Mouse (Mus musculus) midbrain, embryonic 10.5 days (tissue): ENCODE data around the gene Micu1. TPM values are rescaled to one million over a fixed set of nuclear protein-coding genes. Genes with fewer than 3 reads are reported as not detected.

Source experiments
- DNase-seq: peaks from one replicate; pipeline ENCODE4 v3.0.0-alpha.2; 2017; ENCODE audit warnings: low spot score
- H3K27ac ChIP-seq: fragments of 300-500 bp; sonication (generic); replicated peaks from 2 replicates; pipeline ENCODE4 v1.5.1; 2016; ENCODE audit warnings: mild to moderate bottlenecking
- H3K27me3 ChIP-seq: fragments of 300-500 bp; sonication (generic); 2 replicates; pipeline ENCODE4 v1.6.1; 2016; ENCODE audit warnings: low read depth, mild to moderate bottlenecking; ENCODE audit not compliant: poor library complexity, severe bottlenecking
- H3K36me3 ChIP-seq: fragments of 300-500 bp; sonication (generic); 2 replicates; pipeline ENCODE4 v1.6.1; 2016; ENCODE audit warnings: mild to moderate bottlenecking, moderate library complexity
- H3K4me1 ChIP-seq: fragments of 300-500 bp; sonication (generic); 2 replicates; pipeline ENCODE4 v1.6.1; 2016
- H3K4me3 ChIP-seq: fragments of 300-500 bp; sonication (generic); 2 replicates; pipeline ENCODE4 v1.5.1; 2016; ENCODE audit warnings: mild to moderate bottlenecking, moderate library complexity
- H3K9me3 ChIP-seq: fragments of 300-500 bp; sonication (generic); replicated peaks from 2 replicates; pipeline ENCODE4 v1.6.1; 2016; ENCODE audit warnings: mild to moderate bottlenecking
- WGBS: fragments of 180-500 bp; shearing (Covaris S2); methylation state at CpG from one replicate; pipeline ENCODE4 v1.1.7; 2016; 5-methylcytosine and 5-hydroxymethylcytosine counted together
- polyA plus RNA-seq: library from polyadenylated mRNA; unstranded; fragments of >200 nt; fragmentation: Nextera tagmentation; extraction: Ambion mirVana; gene quantifications from 2 replicates; pipeline ENCODE4 v1.2.1, GENCODE M21; 2016

The Micu1 gene
- polyA plus RNA-seq, 1 experiment from 2014 or later = 58.1 TPM

DNA sequence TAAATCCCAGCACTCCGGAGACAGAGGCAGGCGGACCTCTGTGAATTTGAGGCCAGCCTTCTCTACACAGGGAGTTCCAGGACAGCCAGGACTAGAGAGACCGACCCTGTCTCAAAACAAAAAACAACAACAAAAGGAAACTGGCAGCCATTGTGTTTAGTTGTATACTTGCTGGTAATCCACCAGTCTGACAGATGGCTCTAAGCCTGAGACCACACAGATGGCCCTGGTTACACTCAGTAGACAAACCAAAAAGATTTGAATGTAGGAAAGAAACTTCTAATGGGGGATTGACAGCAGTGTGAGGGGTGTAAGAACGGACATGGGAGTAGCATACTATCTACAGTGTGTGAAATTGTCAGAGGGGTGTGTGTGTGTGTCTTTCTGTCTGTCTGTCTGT, 27.6 kb downstream of the Micu1 start:
- no peak for DNase-seq
- H3K9me3 ChIP-seq = no peaks in the 10 kb centered on the region
- H3K36me3 ChIP-seq = peaks cover 24% of the 10 kb centered on the region
- 53% methylated on average over 4 of the region's 4 CpGs for whole genome bisulfite sequencing
- H3K4me1 ChIP-seq = peaks cover 23% of the 10 kb centered on the region
- H3K27me3 ChIP-seq = no peaks in the 10 kb centered on the region
- no peak overlapping the region for H3K4me3 ChIP-seq
- H3K27ac ChIP-seq = peak overlapping the region; percentile 38; the same call in 1 of the 2 replicates

DNA sequence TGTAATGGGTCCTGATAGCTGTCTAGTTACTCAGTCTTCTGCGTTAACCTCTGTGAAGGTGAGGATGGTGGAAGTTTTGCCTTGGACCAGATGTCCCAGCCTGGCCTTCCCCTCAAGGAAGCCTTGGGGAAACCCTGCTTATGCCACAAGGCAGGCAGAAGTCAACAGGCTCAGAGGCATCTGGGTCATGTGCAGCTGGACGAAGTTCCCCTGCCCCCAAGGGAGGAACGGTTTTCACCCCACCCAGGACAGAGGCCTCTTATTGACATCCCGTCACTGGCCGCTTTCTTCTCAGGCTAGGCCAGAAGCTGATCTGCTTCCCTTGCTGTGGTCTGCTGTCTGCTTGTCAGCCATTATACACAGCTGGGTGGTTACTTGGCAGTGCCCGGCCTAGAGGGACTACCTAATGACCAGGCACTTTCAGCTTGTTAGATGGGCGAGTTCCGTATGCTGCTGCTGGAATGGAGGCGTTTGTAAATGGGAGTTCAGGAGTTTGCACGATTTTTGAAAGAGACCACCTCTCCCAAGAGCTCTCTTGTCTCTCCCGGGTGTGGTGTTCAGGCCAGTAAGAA, 33.8 kb downstream of the Micu1 start:
- Histone ChIP-seq H3K9me3 (no peaks in the 10 kb centered on the region), H3K27me3 (no peaks in the 10 kb centered on the region), H3K36me3 (peaks cover 31% of the 10 kb centered on the region), H3K4me1 (no peaks in the 10 kb centered on the region), H3K27ac (no peak overlapping the region), H3K4me3 (no peak overlapping the region)
- 85% methylated on average over 11 of the region's 11 CpGs for WGBS
- no peak for DNase-seq

GRCm38 (mm10) chr10:59741448-59741847, 39.2 kb downstream of the Micu1 start:
- DNase-seq = no peak
- Histone ChIP-seq H3K4me1 (peaks cover 2% of the 10 kb centered on the region), H3K27ac (no peak overlapping the region), H3K27me3 (no peaks in the 10 kb centered on the region), H3K36me3 (peaks cover 24% of the 10 kb centered on the region), H3K9me3 (no peaks in the 10 kb centered on the region), H3K4me3 (no peak overlapping the region)
- WGBS = 76% methylated on average over 4 of the region's 4 CpGs

DNA sequence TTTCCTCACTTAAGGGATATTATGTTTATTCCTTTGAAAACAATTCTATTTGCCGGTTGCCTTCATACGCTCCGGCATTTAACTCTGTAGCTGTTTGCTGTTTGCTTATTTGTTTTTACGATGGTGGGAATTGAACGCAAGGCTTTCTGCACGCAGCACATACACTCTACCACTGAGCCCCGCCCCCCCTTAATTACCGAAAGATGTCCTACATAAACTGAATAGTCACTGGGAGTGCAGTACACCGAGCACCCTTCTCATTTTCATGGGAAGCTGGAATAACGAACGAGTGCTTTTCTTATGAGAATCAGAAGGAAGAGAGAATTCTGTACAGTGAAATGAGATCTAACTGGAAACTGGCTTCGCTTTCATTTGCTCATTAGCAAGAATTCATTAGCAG, 41.1 kb downstream of the Micu1 start:
- H3K4me3 ChIP-seq = no peak overlapping the region
- H3K4me1 ChIP-seq = peaks cover 11% of the 10 kb centered on the region
- no peak for DNase-seq
- 94% methylated on average over 12 of the region's 12 CpGs for WGBS
- H3K27me3 ChIP-seq = no peaks in the 10 kb centered on the region
- H3K27ac ChIP-seq = no peak overlapping the region
- H3K9me3 ChIP-seq = no peaks in the 10 kb centered on the region
- peaks cover 19% of the 10 kb centered on the region for H3K36me3 ChIP-seq

- no peaks in the 10 kb centered on the region for H3K9me3 ChIP-seq
- no peak overlapping the region for H3K27ac ChIP-seq
- peaks cover 11% of the 10 kb centered on the region for H3K4me1 ChIP-seq
- no peak for DNase-seq
- WGBS = 88% methylated on average over 5 of the region's 5 CpGs
- peaks cover 19% of the 10 kb centered on the region for H3K36me3 ChIP-seq
- H3K4me3 ChIP-seq = no peak overlapping the region
- H3K27me3 ChIP-seq = no peaks in the 10 kb centered on the region
Observed at GRCm38 (mm10) chr10:59743969-59744368, 41.7 kb downstream of the Micu1 start.

GRCm38 (mm10) chr10:59747334-59747733, 45.1 kb downstream of the Micu1 start:
- peaks cover 8% of the 10 kb centered on the region for H3K36me3 ChIP-seq
- H3K4me1 ChIP-seq = peaks cover 11% of the 10 kb centered on the region
- WGBS = 79% methylated on average over 7 of the region's 7 CpGs

DNA sequence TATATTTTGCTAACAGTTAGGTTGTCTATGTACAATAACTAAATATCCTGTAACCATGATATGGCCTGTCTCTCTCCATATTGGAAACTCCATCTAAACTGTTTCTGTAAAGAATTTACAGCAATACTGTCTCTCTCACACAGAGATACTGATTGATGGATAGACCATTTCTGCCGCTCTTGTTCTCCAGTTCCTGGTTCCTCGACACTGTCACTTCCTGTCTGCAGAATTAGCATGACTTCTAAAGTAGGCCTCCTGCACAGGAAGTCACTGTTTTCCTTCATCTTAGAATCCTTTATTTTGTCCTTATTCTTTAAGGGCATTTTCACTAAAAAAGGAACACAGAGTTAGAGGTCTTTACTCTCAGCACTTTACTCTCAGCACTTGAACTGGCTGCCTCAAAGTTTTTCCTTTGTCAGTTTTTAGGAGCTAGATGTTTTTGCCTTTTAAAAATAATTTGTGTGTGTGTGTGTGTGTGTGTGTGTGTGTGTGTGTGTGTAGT, 46.5 kb downstream of the Micu1 start:
- H3K27ac ChIP-seq = no peak overlapping the region
- no peak overlapping the region for H3K4me3 ChIP-seq
- no peaks in the 10 kb centered on the region for H3K27me3 ChIP-seq
- peaks cover 19% of the 10 kb centered on the region for H3K36me3 ChIP-seq
- no peaks in the 10 kb centered on the region; the same call in 1 of the 2 replicates for H3K9me3 ChIP-seq
- H3K4me1 ChIP-seq = peaks cover 11% of the 10 kb centered on the region
- no peak for DNase-seq
- 88% methylated on average over 2 of the region's 2 CpGs for WGBS

More at GRCm38 (mm10) chr10:59747334-59747733, 45.1 kb downstream of the Micu1 start:
- Histone ChIP-seq H3K4me3 (no peak overlapping the region), H3K9me3 (no peaks in the 10 kb centered on the region), H3K27me3 (no peaks in the 10 kb centered on the region), H3K27ac (no peak overlapping the region)
- DNase-seq = no peak

DNA sequence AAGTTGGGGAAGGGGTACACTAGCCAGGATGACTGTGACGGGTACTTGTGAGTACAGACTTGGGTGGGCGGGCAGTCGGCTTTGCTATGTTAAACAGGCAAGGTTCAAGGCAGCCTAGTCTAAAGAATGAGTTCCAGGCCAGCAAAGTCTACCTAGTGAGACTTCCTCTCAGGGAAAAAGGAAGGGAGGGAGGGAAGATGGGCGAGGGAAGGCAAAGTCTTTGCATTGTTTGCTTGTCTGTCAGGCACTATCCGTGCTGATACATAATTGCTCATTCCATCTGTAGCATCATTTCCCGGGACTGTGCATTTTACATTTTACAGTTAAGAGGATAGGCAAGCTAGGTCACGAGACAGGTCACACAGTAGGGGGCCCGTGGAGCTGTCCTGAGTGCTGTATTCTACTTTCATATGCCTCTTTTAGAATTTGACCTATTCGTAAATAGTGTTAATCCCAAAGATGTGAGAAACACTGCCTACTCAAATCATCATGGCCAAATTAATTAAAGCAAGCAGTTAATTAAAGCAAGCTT, 51.3 kb downstream of the Micu1 start:
- H3K27me3 ChIP-seq = no peaks in the 10 kb centered on the region
- H3K36me3 ChIP-seq = peaks cover 14% of the 10 kb centered on the region
- H3K9me3 ChIP-seq = no peaks in the 10 kb centered on the region; the same call in 1 of the 2 replicates

DNA sequence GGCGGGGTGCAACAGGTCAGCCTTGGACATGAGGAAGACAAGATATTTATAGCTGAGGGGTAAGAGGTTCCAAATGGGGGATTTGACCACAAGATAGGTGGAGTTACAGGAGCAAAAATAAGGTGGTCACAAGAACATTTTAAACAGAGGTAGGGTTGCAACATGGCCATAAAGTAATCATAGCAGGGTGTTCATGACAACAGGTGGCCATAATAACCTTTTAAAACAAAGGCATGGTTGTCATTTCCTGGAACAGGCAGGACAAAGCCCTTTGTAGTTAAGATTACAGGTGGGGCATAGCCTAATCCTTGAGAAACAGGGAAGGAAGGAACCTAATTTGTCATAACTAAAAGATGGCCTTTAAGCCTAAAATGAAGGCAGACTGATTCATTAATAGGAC, 51.8 kb downstream of the Micu1 start:
- 98% methylated on average over 1 of the region's 1 CpGs for WGBS
- H3K36me3 ChIP-seq = peaks cover 14% of the 10 kb centered on the region
- H3K27ac ChIP-seq = no peak overlapping the region
- no peaks in the 10 kb centered on the region; the same call in 1 of the 2 replicates for H3K9me3 ChIP-seq
- H3K4me3 ChIP-seq = no peak overlapping the region
- no peak for DNase-seq
- H3K27me3 ChIP-seq = no peaks in the 10 kb centered on the region
- peaks cover 2% of the 10 kb centered on the region; the same call in 1 of the 2 replicates for H3K4me1 ChIP-seq

More for the DNA sequence above, 51.3 kb downstream of the Micu1 start:
- WGBS = 76% methylated on average over 9 of the region's 9 CpGs
- no peak overlapping the region for H3K4me3 ChIP-seq
- no peak for DNase-seq
- peaks cover 2% of the 10 kb centered on the region; the same call in 1 of the 2 replicates for H3K4me1 ChIP-seq
- H3K27ac ChIP-seq = no peak overlapping the region

GRCm38 (mm10) chr10:59754901-59755300, 52.6 kb downstream of the Micu1 start:
- H3K9me3 ChIP-seq = no peaks in the 10 kb centered on the region; the same call in 1 of the 2 replicates
- peaks cover 2% of the 10 kb centered on the region; the same call in 1 of the 2 replicates for H3K4me1 ChIP-seq
- H3K4me3 ChIP-seq = no peak overlapping the region
- H3K27ac ChIP-seq = no peak overlapping the region
- no peaks in the 10 kb centered on the region for H3K27me3 ChIP-seq
- 93% methylated on average over 1 of the region's 1 CpGs for WGBS
- H3K36me3 ChIP-seq = peaks cover 14% of the 10 kb centered on the region
- DNase-seq = no peak

GRCm38 (mm10) chr10:59755681-59756080, 53.4 kb downstream of the Micu1 start:
- Histone ChIP-seq H3K4me1 (peaks cover 2% of the 10 kb centered on the region; the same call in 1 of the 2 replicates), H3K9me3 (no peaks in the 10 kb centered on the region; the same call in 1 of the 2 replicates), H3K27me3 (no peaks in the 10 kb centered on the region), H3K36me3 (peaks cover 14% of the 10 kb centered on the region), H3K27ac (no peak overlapping the region), H3K4me3 (no peak overlapping the region)
- no peak for DNase-seq
- WGBS = 90% methylated on average over 11 of the region's 11 CpGs

GRCm38 (mm10) chr10:59756090-59756489, 53.8 kb downstream of the Micu1 start:
- peaks cover 14% of the 10 kb centered on the region for H3K36me3 ChIP-seq
- peaks cover 2% of the 10 kb centered on the region; the same call in 1 of the 2 replicates for H3K4me1 ChIP-seq
- DNase-seq = no peak
- no peaks in the 10 kb centered on the region; the same call in 1 of the 2 replicates for H3K9me3 ChIP-seq
- no peak overlapping the region for H3K4me3 ChIP-seq
- no peak overlapping the region for H3K27ac ChIP-seq
- no peaks in the 10 kb centered on the region for H3K27me3 ChIP-seq
- 62% methylated on average over 12 of the region's 12 CpGs for WGBS

DNA sequence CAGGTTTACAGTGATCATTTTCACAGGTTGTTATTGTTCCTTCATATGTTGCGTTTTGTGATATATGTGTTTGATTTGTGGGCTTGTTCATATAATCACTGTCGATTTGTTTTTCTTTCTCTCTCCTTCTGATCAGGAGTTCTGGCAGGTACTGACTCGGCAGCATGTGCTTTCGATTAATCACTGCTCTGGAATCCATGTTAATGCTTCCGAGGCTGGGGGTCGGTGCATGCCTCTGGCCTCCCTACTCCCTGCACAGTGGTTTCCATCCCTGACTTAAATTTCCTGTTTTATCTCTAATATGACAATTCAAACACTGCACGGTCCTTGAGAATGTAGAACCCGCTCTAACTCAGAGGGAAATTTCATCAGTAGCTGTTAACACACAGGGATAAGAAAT, 54.3 kb downstream of the Micu1 start:
- peaks cover 14% of the 10 kb centered on the region for H3K36me3 ChIP-seq
- H3K9me3 ChIP-seq = no peaks in the 10 kb centered on the region; the same call in 1 of the 2 replicates
- no peak for DNase-seq
- H3K4me3 ChIP-seq = no peak overlapping the region
- H3K27me3 ChIP-seq = no peaks in the 10 kb centered on the region
- H3K4me1 ChIP-seq = peaks cover 2% of the 10 kb centered on the region; the same call in 1 of the 2 replicates
- 79% methylated on average over 8 of the region's 8 CpGs for WGBS
- no peak overlapping the region for H3K27ac ChIP-seq
